Mouse (Mus musculus) myocyte (in vitro differentiated cells): ENCODE measurements around the gene Haus5.

Experiments
- CEBPB ChIP-seq: IDR thresholded peaks from 2 replicates; pipeline ENCODE4 v1.6.1; 2011; ENCODE audit warnings: mild to moderate bottlenecking, moderate library complexity; ENCODE audit not compliant: poor library complexity, insufficient read depth, severe bottlenecking
- MYOD1 ChIP-seq, 3 experiments: IDR thresholded peaks; one replicate each; pipeline ENCODE4 v1.6.1; 2011; ENCODE audit warnings: control low read depth in 2 of 3, low read depth in 2 of 3, mild to moderate bottlenecking in 2 of 3, moderate library complexity in 1 of 3; ENCODE audit not compliant: insufficient read length in 2 of 3, control insufficient read depth in 1 of 3
- POLR2A ChIP-seq: IDR thresholded peaks from one replicate; pipeline ENCODE4 v1.6.1; 2011; ENCODE audit warnings: low read depth, mild to moderate bottlenecking, control low read depth, moderate library complexity; ENCODE audit not compliant: insufficient read length
- TCF12 ChIP-seq: IDR thresholded peaks from one replicate; pipeline ENCODE4 v1.6.1; 2011; ENCODE audit warnings: mild to moderate bottlenecking, control low read depth; ENCODE audit not compliant: poor library complexity, insufficient read depth, severe bottlenecking
- TCF3 ChIP-seq: IDR thresholded peaks from one replicate; pipeline ENCODE4 v1.6.1; 2011; ENCODE audit warnings: low read depth, control low read depth; ENCODE audit not compliant: insufficient read length
- USF1 ChIP-seq: IDR thresholded peaks from one replicate; pipeline ENCODE4 v1.6.1; 2011; ENCODE audit warnings: low read depth, mild to moderate bottlenecking, control low read depth, moderate library complexity

- no peak for TF ChIP-seq POLR2A
- TF ChIP-seq TCF3, result no peak
- no peak for TF ChIP-seq MYOD1 (IDR thresholded peaks at IDR 0.05; ENCODE audit: control insufficient read depth in 1 of 3, insufficient read length in 2 of 3, low read depth in 2 of 3)
- TF ChIP-seq USF1, result no peak
- no peak for TF ChIP-seq CEBPB
- no peak for TF ChIP-seq TCF12
Observed at GRCm38 (mm10) chr7:30665321-30665720, 527 bp upstream of the Haus5 start.
